Mouse (Mus musculus): Measurements from ENCODE around the gene Notch1. TPM values are rescaled to one million over a fixed set of nuclear protein-coding genes. Genes with fewer than 3 reads are reported as not detected.

Notch1 gene
- total and polyA plus RNA-seq, 3 experiments: 0.06 TPM; not detected in 2

DNA sequence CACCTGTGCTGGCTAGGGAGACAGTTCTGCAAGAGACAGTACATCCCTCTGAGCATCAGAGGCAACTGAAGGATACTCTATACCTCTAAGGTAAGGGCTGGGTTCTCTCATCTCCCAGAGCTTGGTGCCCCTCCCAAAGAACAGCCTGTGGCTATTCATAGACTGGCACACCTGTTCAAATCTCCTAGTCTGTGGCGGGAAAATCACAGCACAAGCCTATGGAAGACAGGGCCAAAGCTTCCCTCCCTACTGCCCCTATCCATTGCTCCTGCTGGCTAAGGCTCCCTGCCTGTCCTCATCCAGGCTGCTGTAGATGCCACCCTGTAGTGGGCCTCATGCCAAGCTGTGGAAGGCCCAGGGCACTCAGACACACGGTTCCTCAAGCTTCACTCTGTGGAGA, 20.8 kb downstream of the Notch1 start:
- Histone ChIP-seq H3K27ac (ENCODE audit: control insufficient read depth, low read depth, low read length) (no peak overlapping the region), H3K36me3 (ENCODE audit: control insufficient read depth in 1 of 2, insufficient read depth in 2 of 2, low read length in 2 of 2) (no peaks in the 10 kb centered on the region), H3K4me1 (ENCODE audit: control insufficient read depth in 1 of 2, insufficient read depth in 2 of 2, low read length in 2 of 2) (peaks cover 0 to 7% of the 10 kb centered on the region in 2 experiments; a peak in 1 of 4 replicates), H3K9ac (ENCODE audit: control insufficient read depth, low read depth, low read length, poor library complexity, severe bottlenecking) (no peak overlapping the region), H3K27me3 (ENCODE audit: control insufficient read depth in 1 of 2, insufficient read depth in 2 of 2, low read length in 2 of 2) (peaks cover 0 to 3% of the 10 kb centered on the region in 2 experiments; a peak in 2 of 4 replicates), H3K4me3 (ENCODE audit: control insufficient read depth in 1 of 2, insufficient read depth in 1 of 2, low read depth in 2 of 2, low read length in 2 of 2) (no peak overlapping the region), H3K9me3 (replicated peaks; ENCODE audit: insufficient read depth, low read length) (no peaks in the 10 kb centered on the region), H3K79me2 (ENCODE audit: control insufficient read depth, insufficient read depth, low read length, poor library complexity) (no peaks in the 10 kb centered on the region)
- no peak for DNase-seq (ENCODE audit: low read depth, low spot score)
- TF ChIP-seq ETS1 (IDR thresholded peaks at IDR 0.05; ENCODE audit: low read depth, low read length) (no peak), HCFC1 (IDR thresholded peaks at IDR 0.05; ENCODE audit: low read depth, low read length) (no peak), CHD2 (IDR thresholded peaks at IDR 0.05; ENCODE audit: low read length) (no peak), TBP (IDR thresholded peaks at IDR 0.05; ENCODE audit: low read depth, low read length) (no peak), USF1 (IDR thresholded peaks at IDR 0.05; ENCODE audit: low read depth, low read length) (no peak), GATA1 (IDR thresholded peaks at IDR 0.05; ENCODE audit: low read depth, low read length) (no peak), MYB (IDR thresholded peaks at IDR 0.05; ENCODE audit: low read depth, low read length) (no peak), JUND (IDR thresholded peaks at IDR 0.05; ENCODE audit: low read depth, low read length) (no peak), E2F4 (IDR thresholded peaks at IDR 0.05; ENCODE audit: borderline replicate concordance, low read depth, low read length) (no peak), MAZ (IDR thresholded peaks at IDR 0.05; ENCODE audit: low read depth, low read length) (no peak), ELF1 (IDR thresholded peaks at IDR 0.05; ENCODE audit: low read depth, low read length) (no peak), RCOR1 (IDR thresholded peaks at IDR 0.05; ENCODE audit: low read depth, low read length) (no peak), POLR2A (IDR thresholded peaks at IDR 0.05; ENCODE audit: control insufficient read depth in 1 of 2, insufficient read depth in 1 of 2, low read depth in 1 of 2, low read length in 2 of 2, poor library complexity in 1 of 2) (no peak), SIN3A (IDR thresholded peaks at IDR 0.05; ENCODE audit: low read length) (no peak), ZNF384 (IDR thresholded peaks at IDR 0.05; ENCODE audit: low read depth, low read length) (no peak), USF2 (IDR thresholded peaks at IDR 0.05; ENCODE audit: borderline replicate concordance in 1 of 2, insufficient read depth in 1 of 2, low read depth in 1 of 2, low read length in 2 of 2) (no peak), GABPA (IDR thresholded peaks at IDR 0.05; ENCODE audit: low read depth, low read length) (no peak)

DNA sequence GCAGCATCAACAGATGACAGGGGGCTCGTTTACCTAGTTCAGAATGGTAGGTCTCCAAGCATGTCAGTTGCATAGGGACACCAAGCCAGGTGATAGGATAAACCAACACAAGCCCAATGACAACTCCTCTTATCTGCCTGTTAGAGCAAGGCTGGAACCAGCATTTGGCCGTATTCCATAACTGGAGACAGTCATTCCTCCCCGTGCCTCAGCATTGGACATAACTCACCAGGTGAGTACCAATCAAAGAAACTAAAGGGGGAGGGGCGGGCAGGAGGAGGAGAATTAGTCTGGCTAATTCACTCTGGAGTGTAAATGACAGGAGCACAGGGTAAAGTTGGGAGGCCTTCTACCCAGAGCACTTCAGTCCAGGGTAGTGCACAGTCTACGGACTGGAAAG, 21.5 kb downstream of the Notch1 start:
- peaks cover 0 to 7% of the 10 kb centered on the region in 2 experiments; a peak in 1 of 4 replicates for H3K4me1 ChIP-seq (ENCODE audit: control insufficient read depth in 1 of 2, insufficient read depth in 2 of 2, low read length in 2 of 2)
- no peaks in the 10 kb centered on the region for H3K9me3 ChIP-seq (replicated peaks; ENCODE audit: insufficient read depth, low read length)
- TF ChIP-seq RAD21 (IDR thresholded peaks at IDR 0.05; ENCODE audit: low read depth, low read length) (no peak), ZNF384 (IDR thresholded peaks at IDR 0.05; ENCODE audit: low read depth, low read length) (no peak)
- H3K36me3 ChIP-seq (ENCODE audit: control insufficient read depth in 1 of 2, insufficient read depth in 2 of 2, low read length in 2 of 2): no peaks in the 10 kb centered on the region
- no peak overlapping the region for H3K4me3 ChIP-seq (ENCODE audit: control insufficient read depth in 1 of 2, insufficient read depth in 1 of 2, low read depth in 2 of 2, low read length in 2 of 2)
- no peaks in the 10 kb centered on the region for H3K79me2 ChIP-seq (ENCODE audit: control insufficient read depth, insufficient read depth, low read length, poor library complexity)
- no peak for DNase-seq (ENCODE audit: low read depth, low spot score)
- H3K27me3 ChIP-seq (ENCODE audit: control insufficient read depth in 1 of 2, insufficient read depth in 2 of 2, low read length in 2 of 2): peaks cover 0 to 2% of the 10 kb centered on the region in 2 experiments; a peak in 1 of 4 replicates
- no peak overlapping the region for H3K9ac ChIP-seq (ENCODE audit: control insufficient read depth, low read depth, low read length, poor library complexity, severe bottlenecking)
- H3K27ac ChIP-seq (ENCODE audit: control insufficient read depth, low read depth, low read length): no peak overlapping the region

Data from MEL (cell line).